Mouse (Mus musculus): ENCODE data around the gene Vps13c.
A peak's percentile ranks its signal among the peaks of the same experiment; 100 is the strongest.

Vps13c gene

DNA sequence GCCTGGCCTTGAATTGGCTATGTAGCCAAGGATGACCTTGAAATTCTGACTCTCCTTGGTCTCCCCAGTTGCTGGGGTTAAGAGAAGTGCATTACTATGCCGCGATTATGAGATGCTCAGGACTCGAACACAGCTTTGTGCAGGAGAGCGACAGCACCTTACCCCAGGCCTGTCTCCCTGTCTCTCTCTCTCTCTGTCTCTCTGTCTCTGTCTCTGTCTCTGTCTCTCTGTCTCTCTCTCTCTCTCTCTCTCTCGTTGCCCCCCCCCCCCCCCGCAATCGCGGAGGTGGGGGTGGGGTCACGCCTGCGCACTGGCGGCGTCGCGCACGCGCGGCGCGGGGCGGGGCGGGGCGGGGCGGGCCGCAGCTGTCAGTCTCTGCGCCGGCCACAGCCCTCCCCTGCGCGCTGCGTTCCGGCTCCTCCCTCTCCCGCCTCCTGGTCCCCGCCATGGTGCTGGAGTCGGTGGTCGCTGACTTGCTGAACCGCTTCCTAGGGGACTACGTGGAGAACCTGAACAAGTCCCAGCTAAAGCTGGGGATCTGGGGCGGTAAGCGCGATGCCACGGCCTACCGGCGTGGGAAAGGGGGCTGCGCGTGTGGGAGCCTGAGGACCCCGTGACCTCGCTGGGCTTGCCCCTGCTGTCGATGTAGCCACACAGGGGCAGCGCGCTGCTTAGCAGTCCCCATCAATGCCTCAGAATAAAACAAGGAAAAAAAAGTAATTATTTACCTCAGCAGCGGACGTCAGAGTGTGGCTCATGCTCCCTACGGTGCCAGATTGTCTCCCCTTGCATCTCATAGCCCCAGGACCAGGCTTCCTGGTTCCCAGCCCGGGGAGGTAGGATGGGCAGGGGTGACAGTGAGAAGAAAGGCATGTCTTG, at the start of gene Vps13c:
TSS of gene Vps13c (plus strand) at position 416 of the 879 bp plus-strand sequence.
- DNase-seq = peak; percentile 86 to 91

DNA sequence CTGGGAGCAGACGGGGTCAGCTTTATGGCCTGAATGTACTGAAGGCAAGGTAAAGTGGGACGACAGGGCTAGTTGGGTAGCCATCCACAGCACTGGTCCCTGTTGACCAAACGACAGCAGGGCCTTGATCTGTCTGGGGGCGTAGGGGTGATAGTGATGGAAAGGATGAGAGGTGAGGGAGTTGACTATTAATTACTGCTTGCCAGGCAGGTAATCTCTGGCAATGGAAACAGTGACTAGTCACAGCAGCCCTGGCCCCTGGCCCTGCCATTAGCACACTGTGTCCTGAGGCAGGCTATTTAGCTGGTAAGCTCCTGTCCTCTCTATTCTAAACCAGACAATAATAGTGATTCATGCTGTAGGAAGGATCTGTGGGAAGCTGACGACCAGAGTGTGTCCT, 47.8 kb upstream of the Vps13c start:
- no peak for DNase-seq

DNA sequence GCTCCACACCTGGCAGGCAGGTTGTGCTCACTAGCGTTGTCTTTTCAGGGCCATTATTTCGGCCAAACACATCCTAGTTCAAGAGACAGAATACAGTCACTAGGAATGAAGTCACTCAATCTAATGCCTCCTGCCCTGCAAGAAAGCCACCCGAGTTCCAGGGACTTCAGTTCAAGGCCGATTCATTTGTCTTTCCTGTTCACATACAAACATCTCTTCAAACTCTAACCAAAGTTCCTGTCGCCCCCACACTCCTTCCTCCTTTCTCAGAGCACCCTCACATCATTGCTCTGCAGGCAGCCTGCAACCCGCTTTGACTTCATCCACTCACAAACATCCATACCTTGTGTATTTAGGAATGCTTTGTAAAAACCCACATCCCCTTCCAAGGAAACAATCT, 46.7 kb upstream of the Vps13c start:
- DNase-seq = no peak

GRCm38 (mm10) chr9:67794216-67794615, 46.0 kb upstream of the Vps13c start:
- DNase-seq = no peak

DNA sequence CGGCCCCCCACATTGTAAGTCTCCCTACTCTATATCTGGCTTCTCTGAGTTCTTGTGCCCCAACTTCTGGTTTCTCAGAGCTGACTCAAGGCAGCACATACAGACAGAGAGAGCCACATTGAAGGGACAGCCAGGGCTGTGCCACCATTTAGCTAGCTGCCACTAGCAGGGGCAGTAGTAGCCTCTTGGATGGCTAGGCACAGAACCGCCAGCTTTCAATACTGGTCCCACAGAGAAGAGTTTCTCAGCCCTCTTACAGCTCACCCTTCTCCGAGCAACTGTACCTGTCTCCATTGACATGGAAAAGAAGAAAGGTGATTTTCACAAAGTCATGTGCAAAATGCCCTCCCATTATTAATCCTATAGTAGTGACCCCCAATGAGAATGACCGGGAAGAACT, 45.5 kb upstream of the Vps13c start:
- DNase-seq = no peak

DNA sequence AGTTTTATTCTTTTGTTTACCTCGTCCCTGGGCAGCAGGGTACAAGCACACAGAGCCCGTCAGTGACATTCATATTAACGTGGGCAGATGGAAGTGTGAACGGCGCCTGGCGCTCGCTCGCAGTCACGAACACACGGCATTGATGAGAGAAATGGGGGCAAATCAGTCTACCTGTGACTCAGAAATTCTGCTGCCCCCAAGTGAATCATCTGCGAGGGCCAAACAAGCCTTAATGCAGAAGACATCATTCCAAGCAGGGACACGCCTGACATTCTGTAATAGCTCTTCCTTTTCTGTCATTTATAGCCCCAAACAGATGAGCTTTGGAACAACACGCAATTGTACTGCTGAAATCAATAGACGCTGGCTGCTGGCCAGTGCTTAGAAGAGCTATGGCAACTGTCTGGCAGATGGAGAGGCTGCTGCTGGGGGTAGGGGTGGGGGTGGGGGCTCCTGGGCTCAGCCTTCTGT, 45.0 kb upstream of the Vps13c start:
- peak; percentile 10 to 28 for DNase-seq

DNA sequence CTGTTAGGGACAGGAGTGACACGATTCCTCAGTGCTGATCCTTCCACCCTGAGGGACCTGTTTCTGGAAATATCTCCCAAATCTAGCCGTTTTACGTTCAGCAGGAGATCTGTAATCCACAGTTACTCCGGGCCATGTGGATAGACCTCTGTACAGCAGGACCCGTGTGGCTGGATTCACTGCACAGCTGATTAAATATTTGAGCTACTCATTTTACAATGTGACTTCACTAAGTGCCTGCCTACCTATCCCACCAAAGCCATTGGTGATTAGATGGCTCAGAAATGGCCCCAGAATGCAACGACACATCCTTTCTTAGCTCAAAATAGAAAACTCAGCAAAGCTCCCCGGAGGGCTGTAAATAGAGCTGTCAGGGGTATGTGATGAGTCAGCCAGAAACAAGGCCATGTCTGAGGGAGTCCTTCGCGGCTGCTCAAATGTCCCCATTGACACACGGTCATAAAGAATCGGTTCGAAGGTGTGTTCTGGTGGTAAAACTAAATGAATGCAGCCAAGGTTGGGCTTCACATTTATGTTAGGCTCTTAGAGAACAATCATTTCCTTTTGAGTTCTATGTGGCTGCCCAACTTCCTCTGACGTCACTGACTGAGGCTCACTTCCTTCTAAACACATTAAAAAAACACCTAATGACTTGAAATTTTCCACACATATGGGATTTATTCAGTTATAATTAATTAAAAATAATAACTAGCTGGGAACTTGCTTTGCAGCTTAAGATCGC, 40.9 kb upstream of the Vps13c start:
- no peak for DNase-seq

GRCm38 (mm10) chr9:67802241-67802640, 38.0 kb upstream of the Vps13c start:
- DNase-seq = peak; percentile 37 to 78

GRCm38 (mm10) chr9:67807000-67807399, 33.2 kb upstream of the Vps13c start:
- DNase-seq = no peak

DNA sequence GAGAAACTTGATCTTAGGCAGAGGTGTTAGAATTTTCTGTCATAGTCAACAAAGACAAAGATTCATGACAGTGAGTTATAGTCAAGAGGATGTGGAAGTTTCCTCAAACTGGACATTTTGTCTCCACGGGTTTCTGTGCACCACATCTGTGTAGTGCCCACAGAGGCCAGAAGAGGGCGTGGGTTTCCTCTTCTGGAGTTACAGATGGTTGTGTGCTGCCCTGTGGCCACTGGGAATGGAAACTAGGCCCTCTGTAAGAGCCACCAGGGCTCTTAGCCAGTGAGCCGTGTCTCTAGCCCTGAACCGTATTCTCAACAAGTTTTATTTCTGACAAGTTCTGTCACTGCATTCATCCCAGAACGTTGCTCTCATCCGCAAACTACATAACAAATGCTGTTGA, 29.7 kb upstream of the Vps13c start:
- no peak for DNase-seq

- DNase-seq = no peak
Measured at GRCm38 (mm10) chr9:67811116-67811515, 29.1 kb upstream of the Vps13c start.

- DNase-seq = no peak
Measured at GRCm38 (mm10) chr9:67813171-67813570, 27.0 kb upstream of the Vps13c start.

GRCm38 (mm10) chr9:67813665-67814337, 26.4 kb upstream of the Vps13c start:
- DNase-seq = no peak

DNA sequence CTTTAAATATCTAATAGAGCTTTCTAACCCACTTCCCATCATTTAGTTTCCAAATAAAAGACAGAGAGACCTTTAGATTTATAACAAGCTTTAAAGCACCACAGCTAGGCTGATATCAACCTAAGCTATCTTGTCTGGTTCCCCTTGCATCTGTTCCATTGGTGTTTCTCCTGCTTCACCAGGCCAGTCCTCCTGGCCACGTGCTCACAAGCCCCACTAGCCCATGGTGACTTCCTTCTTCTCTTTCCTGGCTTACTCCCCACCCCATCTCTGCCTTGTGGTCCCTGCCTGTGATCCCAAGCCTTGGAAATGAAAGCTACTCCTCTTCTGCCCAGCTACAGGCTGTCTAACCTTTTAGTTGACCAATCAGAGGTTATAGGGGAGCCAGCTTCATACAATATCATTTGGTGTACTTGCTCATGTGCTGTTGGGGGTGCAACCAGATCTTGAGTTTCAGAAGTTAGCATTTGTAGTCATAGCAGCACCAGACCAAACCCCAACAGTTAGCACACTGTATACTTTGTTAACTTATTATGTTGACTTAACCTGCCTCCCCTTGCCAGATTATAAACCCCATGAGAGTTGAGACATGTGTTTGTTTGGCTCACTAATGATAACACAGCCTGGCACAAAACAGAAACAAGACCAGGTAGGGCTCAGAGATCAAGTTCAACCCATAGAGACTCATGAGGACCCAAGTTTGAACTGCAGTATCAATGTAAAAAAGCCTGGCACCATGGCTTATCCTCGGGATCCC, 23.8 kb upstream of the Vps13c start:
- no peak for DNase-seq

GRCm38 (mm10) chr9:67817898-67818667, 22.1 kb upstream of the Vps13c start:
- no peak for DNase-seq

GRCm38 (mm10) chr9:67818668-67818950, 21.6 kb upstream of the Vps13c start:
- DNase-seq = no peak

DNA sequence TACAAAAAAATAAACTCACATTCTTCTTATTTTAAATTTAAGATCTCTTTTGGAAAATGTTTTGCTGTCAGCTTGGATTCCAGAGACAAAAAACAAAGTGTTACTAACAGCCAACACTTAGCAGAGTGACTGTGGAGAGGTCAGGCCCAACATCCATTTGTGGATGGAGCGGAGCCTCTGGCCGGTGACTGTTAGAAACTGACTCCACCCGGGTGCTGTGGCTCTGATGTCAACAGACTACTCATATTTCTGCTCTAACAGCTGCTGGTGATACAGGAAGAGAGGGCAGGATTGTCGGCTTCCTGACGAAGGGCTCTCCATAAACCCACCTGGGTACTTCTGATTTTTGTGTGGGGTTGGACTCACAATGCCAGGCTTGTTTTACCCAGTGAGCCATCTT, 17.1 kb upstream of the Vps13c start:
- DNase-seq = no peak

DNA sequence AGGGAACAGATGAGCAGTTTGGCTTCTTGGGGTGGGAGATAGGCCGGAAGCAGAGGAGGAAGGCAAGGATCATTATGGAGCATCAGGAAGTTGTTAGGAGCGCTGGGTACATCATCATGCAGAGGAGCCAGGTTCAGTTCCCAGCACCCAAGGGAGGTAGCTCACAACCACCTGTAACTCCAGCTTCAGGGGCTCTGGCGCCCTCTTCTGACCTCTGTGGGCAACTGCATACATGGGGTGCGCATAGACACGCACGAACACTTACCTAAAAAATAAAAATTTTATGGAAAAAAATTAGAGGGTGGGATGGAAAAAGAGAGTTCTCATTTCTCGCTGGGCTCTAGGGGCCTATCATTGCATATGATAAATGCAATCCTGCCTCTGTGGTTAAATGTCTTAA, 14.7 kb upstream of the Vps13c start:
- no peak for DNase-seq

GRCm38 (mm10) chr9:67828182-67828581, 12.0 kb upstream of the Vps13c start:
- peak; percentile 63 to 81 for DNase-seq

- DNase-seq = peak; percentile 71 to 76
Measured at GRCm38 (mm10) chr9:67830411-67831358, 9.5 kb upstream of the Vps13c start.

Measured in cerebellum, postnatal 25 days (tissue).